Mouse (Mus musculus): Measurements from ENCODE around the gene Wasf3. TPM values are rescaled to one million over a fixed set of nuclear protein-coding genes. Genes with fewer than 3 reads are reported as not detected.

Wasf3 gene
- total RNA-seq (2021) = 10 to 100 TPM; 90.6 to 96.2 TPM

DNA sequence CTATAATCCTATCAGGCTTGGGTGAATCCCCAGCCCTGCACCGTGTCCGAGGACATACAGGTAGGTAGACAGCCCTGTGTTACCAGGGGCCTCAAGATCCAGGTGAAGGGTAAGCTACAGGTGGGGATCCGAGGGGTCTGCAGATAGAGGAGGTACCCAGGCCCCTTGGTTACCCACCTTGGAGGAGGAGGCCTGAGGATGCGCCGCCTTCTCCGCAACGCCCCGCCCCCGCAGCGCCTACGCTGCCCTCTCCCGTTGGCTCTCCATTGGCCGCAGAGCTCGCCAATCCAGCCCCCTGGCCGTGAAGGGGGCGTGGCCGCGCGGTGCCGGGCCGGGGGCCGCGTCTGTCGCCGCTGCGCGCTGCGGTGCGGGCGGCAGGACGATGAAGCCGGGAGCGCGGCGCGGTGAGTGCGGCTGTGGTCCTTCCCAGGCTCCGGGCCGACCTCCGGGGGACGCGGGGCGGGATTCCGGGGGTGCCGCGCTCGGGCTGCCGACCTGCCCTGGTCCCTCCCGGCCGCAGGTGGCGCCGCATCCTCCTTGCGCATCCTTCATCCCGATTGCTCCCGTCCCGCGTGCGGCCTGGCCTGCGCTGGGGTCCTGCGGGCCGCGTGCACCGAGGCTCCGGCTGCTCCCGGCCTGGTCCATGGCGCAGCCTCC lies at the start of gene Wasf3:
Gene Wasf3 (plus strand): TSS at position 51 of the 657 bp plus-strand sequence.
- peak; percentile 89 to 94 for DNase-seq (ENCODE audit: low spot score in 2 of 2)
- intact Hi-C loops (cut with DNase I) = loop anchor here (5.0 kb wide), 2 partner anchors 42 to 48 kb away; no protein-coding TSS in a partner anchor

- peak; percentile 67 to 70 for DNase-seq (ENCODE audit: low spot score in 2 of 2)
- intact Hi-C loops (cut with DNase I) = loop anchor here (5.0 to 10.0 kb wide), 2 partner anchors 44 to 87 kb away; partner anchors contain the start of gene Wasf3
Measured at GRCm38 (mm10) chr5:146338064-146338463, 46.7 kb upstream of the Wasf3 start.

DNA sequence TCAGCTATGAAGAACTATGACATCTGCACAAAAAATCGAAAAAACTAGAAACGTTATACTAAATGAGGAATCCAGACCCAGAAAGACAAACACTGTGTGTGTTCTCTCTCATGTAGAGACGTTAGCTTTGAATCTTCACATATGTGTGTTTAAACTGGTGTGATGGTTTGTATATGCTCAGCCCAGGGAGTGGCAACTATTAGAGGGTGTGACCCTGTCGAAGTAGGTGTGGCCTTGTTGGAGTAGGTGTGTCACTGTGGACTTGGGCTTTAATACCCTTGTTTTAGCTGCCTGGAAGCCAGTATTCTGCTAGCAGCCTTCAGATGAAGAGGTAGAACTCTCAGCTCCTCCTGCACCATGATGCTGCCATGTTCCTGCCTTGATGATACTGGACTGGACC lies 44.7 kb upstream of the Wasf3 start:
- no peak for DNase-seq (ENCODE audit: low spot score in 2 of 2)
- intact Hi-C loops (cut with DNase I) = no loop called here

GRCm38 (mm10) chr5:146344911-146345686 lies 39.7 kb upstream of the Wasf3 start:
- intact Hi-C loops (cut with DNase I) = no loop called here
- no peak for DNase-seq (ENCODE audit: low spot score in 2 of 2)

DNA sequence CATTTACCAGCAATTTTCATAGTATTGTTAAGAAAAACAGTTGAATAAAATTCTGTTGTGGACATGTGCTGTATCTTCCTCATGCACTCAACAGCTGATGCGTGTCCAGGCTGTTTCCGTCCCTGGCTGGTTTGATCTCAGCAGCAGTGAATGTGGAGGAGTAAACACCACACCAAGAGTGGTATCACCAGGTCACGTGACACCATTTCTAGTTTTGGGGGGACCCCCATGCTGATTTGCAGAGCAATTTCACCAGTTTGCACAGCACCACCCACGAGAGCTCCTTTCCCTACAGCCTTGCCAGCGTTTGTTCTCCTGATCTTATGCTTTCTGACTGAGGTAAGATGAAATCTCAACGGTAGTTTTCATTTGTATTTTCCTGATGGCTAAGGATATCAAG lies 37.7 kb upstream of the Wasf3 start:
- no peak for DNase-seq (ENCODE audit: low spot score in 2 of 2)
- intact Hi-C loops (cut with DNase I) = no loop called here

GRCm38 (mm10) chr5:146349183-146349582 lies 35.6 kb upstream of the Wasf3 start:
- intact Hi-C loops (cut with DNase I) = no loop called here
- DNase-seq (ENCODE audit: low spot score in 2 of 2) = no peak

DNA sequence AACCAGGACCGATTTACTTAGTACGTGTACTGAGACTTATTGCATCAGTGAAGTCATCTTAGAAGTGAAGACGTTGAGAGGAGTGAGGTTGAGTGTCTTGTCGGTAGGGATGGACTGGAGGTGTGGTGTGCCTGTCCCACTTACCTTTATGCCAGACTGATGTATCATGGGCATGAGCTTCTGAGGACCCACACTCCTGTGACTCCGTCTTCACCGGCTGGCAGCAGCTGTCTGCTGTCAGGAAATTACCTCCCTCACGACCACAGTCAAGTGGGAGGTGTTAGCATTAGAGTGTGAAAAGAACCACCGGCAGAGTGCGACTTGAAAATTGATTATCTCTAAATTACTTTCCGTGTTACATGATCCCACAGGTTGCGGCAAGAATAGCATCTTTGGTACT lies 34.0 kb upstream of the Wasf3 start:
- intact Hi-C loops (cut with DNase I) = no loop called here
- DNase-seq (ENCODE audit: low spot score in 2 of 2) = no peak

GRCm38 (mm10) chr5:146352006-146352405 lies 32.8 kb upstream of the Wasf3 start:
- intact Hi-C loops (cut with DNase I) = no loop called here

DNA sequence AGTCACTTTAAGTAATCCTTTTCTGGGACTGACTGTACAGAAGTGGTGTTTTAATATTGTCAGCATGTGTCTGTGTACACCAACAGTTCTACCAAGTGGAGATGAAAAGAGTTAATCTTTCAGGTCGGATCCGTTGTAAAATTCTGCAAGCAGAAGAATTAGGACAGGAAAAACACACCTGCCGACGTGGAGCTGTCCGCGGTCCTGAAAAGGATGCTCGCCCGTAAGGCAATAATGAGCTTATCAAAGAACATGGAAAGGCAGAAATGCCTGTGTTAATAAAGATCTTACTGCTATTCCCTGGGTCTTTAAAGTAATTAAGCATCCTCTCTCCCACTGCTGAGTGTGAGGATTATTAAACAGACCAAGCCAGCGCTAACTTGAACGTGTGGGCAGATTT lies 24.4 kb upstream of the Wasf3 start:
- intact Hi-C loops (cut with DNase I) = no loop called here

More at GRCm38 (mm10) chr5:146352006-146352405, 32.8 kb upstream of the Wasf3 start:
- DNase-seq (ENCODE audit: low spot score in 2 of 2) = no peak

DNA sequence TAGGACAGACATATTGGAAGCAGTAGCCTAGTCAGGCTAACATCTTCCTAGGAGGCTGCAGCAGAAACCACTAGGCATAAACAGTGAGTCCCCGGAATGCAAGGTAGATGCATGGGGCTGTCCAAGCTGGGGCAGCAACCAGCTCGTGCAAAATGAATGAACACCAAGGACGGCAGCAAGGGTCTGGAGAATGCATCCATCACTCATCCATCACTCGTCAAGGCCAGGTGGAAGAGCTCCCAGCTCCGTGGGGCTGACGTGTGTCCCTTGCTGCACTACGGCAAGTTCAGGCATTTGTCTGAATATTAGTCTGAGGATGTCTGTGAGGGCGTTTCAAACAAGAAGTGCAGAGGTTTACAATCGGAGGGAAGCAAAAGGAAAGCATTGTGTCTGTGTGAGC lies 22.1 kb upstream of the Wasf3 start:
- DNase-seq (ENCODE audit: low spot score in 2 of 2) = no peak
- intact Hi-C loops (cut with DNase I) = no loop called here

More for the DNA sequence above, 24.4 kb upstream of the Wasf3 start:
- no peak for DNase-seq (ENCODE audit: low spot score in 2 of 2)

GRCm38 (mm10) chr5:146368356-146368755 lies 16.4 kb upstream of the Wasf3 start:
- intact Hi-C loops (cut with DNase I) = no loop called here
- no peak for DNase-seq (ENCODE audit: low spot score in 2 of 2)

DNA sequence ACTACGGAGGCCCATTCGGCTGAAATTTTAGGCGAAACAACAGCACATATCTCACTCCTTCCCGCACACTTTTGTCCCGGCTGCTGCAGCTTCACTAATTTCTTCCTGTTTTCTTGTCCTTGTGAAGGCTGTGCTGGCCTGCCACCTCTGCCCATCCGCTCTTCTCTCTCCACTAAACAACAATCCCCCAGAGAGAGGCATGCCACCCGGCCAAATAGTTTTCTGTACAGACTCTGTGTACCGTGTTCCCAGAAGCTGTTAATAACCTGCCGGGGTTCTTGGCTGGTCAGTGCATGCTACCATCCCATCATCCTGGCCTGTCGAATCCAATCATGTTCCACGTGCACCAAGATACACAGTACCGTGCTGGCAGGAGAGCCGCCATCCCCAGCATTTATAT lies 15.8 kb upstream of the Wasf3 start:
- DNase-seq (ENCODE audit: low spot score in 2 of 2) = no peak

GRCm38 (mm10) chr5:146370794-146371193 lies 14.0 kb upstream of the Wasf3 start:
- intact Hi-C loops (cut with DNase I) = no loop called here
- peak; percentile 32 to 40 for DNase-seq (ENCODE audit: low spot score in 2 of 2)

More for the DNA sequence above, 15.8 kb upstream of the Wasf3 start:
- intact Hi-C loops (cut with DNase I) = no loop called here

DNA sequence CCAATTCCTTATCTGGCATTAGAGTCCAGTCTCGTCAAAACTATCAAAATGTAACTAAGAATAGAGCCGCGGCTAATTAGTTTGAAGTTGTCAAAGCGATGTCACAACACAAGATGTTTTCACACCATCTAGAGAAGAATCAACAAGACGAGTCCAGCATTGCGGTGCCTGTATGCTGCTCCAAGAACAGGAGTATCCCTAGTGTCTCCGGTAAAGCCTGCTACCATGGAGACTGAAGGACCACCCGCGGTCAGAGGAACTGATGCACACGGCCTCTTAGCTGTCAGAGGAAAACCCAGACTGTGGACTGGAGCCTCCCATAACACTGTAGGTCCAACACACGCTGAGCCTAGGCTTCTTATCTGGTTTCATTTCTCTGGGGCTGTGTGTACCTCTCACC lies 11.5 kb upstream of the Wasf3 start:
- intact Hi-C loops (cut with DNase I) = no loop called here
- no peak for DNase-seq (ENCODE audit: low spot score in 2 of 2)

DNA sequence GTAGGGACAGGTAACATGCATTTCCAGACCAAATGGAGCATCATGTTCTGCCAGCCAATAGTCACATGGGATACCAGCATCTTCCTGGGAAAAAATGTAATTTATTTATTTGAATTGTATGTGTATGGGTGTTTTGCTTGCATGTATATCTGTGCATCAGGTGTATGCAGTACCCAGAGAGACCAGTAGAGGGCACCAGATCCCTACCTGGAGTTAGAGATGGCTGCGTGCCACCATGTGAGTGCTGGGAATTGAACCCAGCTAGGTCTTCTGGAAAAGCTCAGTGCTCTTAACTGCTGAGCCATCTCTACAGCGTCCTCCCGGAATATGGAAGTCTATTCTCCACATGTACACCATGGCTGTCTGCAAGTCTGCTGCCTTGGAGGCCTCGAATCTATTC lies 8.2 kb upstream of the Wasf3 start:
- intact Hi-C loops (cut with DNase I) = loop anchor here (5.0 kb wide), 1 partner anchor 154 kb away; the partner anchor contains the start of gene Rnf6
- DNase-seq (ENCODE audit: low spot score in 2 of 2) = no peak

GRCm38 (mm10) chr5:146380041-146380440 lies 4.7 kb upstream of the Wasf3 start:
- intact Hi-C loops (cut with DNase I) = loop anchor here (5.0 kb wide), 1 partner anchor 43 kb away; no protein-coding TSS in a partner anchor
- DNase-seq (ENCODE audit: low spot score in 2 of 2) = no peak

DNA sequence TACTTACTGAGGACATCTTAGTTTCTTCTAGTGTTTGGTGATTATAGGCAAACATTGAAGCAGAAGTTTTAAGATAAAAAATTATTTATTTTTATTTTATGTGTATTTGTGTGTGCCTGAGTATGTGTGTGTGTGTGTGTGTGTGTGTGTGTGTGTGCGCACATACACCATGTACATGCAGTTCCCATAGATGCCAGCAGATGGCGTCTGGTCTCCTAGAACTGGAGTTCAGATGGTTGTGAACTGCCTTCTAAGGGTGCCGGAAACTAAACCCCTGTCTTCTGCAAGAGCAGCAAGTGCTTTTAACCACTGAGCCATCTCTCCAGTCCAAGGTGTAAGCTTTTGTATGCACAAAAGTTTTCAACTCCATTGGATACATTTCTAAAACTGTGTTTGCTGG lies 2.5 kb upstream of the Wasf3 start:
- no peak for DNase-seq (ENCODE audit: low spot score in 2 of 2)
- intact Hi-C loops (cut with DNase I) = loop anchor here (5.0 kb wide), 1 partner anchor 45 kb away; no protein-coding TSS in a partner anchor

GRCm38 (mm10) chr5:146383401-146383800 lies 1.4 kb upstream of the Wasf3 start:
- no peak for DNase-seq (ENCODE audit: low spot score in 2 of 2)
- intact Hi-C loops (cut with DNase I) = loop anchor here (5.0 kb wide), 1 partner anchor 46 kb away; no protein-coding TSS in a partner anchor

GRCm38 (mm10) chr5:146385989-146386388 lies 1.2 kb downstream of the Wasf3 start:
- DNase-seq (ENCODE audit: low spot score in 2 of 2) = no peak
- intact Hi-C loops (cut with DNase I) = loop anchor here (2.0 to 5.0 kb wide), 2 partner anchors 27 to 41 kb away; no protein-coding TSS in a partner anchor

DNA sequence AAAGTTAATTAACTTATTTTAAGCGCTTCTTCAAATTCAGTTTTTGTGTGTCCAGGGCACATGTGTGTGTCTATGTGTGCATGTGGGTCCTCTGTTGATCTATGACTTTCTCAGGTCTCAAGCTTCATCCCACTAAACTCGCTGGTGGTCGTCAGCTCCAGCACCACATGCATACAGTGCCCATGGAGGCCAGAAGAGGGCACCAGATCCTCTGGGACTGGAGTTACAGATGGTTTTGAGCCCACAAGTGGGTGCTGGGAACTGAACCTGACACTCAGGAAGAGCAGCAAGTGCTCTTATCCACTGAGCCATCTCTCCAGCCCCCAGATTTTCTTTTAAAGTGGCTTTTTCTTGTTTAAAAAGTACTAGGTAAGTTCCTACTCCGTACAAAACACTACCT lies 2.1 kb downstream of the Wasf3 start:
- intact Hi-C loops (cut with DNase I) = loop anchor here (2.0 to 5.0 kb wide), 2 partner anchors 26 to 40 kb away; no protein-coding TSS in a partner anchor

More for the DNA sequence above, 2.1 kb downstream of the Wasf3 start:
- DNase-seq (ENCODE audit: low spot score in 2 of 2) = no peak
